Mouse (Mus musculus) embryo, embryonic 10 days (tissue): ENCODE results near the gene Arl6.

Experiments
- DNase-seq: peaks from one replicate; pipeline ENCODE4 v3.0.0-alpha.2; 2015; ENCODE audit warnings: low spot score

Arl6 gene

GRCm38 (mm10) chr16:59586911-59587310 lies 52.3 kb downstream of the Arl6 start:
- DNase-seq, result no peak

- DNase-seq, result no peak
Observed at GRCm38 (mm10) chr16:59586276-59586675, 52.9 kb downstream of the Arl6 start.

- DNase-seq, result no peak
Observed at GRCm38 (mm10) chr16:59585706-59586244, 53.4 kb downstream of the Arl6 start.

- no peak for DNase-seq
Observed at GRCm38 (mm10) chr16:59583515-59583914, 55.7 kb downstream of the Arl6 start.

GRCm38 (mm10) chr16:59579237-59579636 lies 60.0 kb downstream of the Arl6 start:
- no peak for DNase-seq

- DNase-seq, result no peak
Observed at GRCm38 (mm10) chr16:59573961-59574360, 65.2 kb downstream of the Arl6 start.

- DNase-seq, result no peak
Observed at GRCm38 (mm10) chr16:59572685-59573084, 66.5 kb downstream of the Arl6 start.

- DNase-seq, result no peak
Observed at GRCm38 (mm10) chr16:59570807-59571206, 68.4 kb downstream of the Arl6 start.

GRCm38 (mm10) chr16:59569837-59570236 lies 69.4 kb downstream of the Arl6 start:
- no peak for DNase-seq

- no peak for DNase-seq
Observed at GRCm38 (mm10) chr16:59567721-59568381, 71.3 kb downstream of the Arl6 start.

- no peak for DNase-seq
Observed at GRCm38 (mm10) chr16:59566437-59566836, 72.8 kb downstream of the Arl6 start.

GRCm38 (mm10) chr16:59565631-59566030 lies 73.6 kb downstream of the Arl6 start:
- DNase-seq, result no peak

GRCm38 (mm10) chr16:59564025-59564424 lies 75.2 kb downstream of the Arl6 start:
- DNase-seq, result no peak
